Mouse (Mus musculus): ENCODE data around the gene Timm29.

DNA sequence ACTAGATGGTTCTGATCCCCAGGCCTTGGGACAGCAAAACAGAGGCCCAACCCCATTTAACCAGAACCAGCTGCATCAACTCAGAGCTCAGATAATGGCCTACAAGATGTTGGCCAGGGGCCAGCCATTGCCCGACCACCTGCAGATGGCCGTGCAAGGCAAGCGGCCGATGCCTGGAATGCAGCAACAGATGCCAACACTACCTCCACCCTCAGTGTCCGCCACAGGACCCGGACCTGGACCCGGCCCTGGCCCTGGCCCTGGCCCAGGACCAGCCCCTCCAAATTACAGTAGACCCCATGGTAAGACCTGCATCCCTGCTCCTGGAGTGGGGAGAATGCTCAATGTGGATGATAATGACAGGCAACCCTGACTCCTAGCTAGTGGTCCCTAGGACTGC is 43.1 kb downstream of the Timm29 start:
- TF ChIP-seq CTCF (IDR thresholded peaks at IDR 0.05; ENCODE audit: control insufficient read depth, insufficient read depth, insufficient replicate concordance, low read depth, low read length) (no peak), POLR2A (IDR thresholded peaks at IDR 0.05; ENCODE audit: control insufficient read depth, low read depth, low read length) (no peak)
